Mouse (Mus musculus) spleen, adult 2 months (tissue): ENCODE measurements around the gene Jsrp1.

Experiments
- CTCF ChIP-seq: fragments of 200-500 bp; IDR thresholded peaks from 2 replicates; pipeline ENCODE4 v1.5.1; 2011; ENCODE audit warnings: mild to moderate bottlenecking, inconsistent platforms; ENCODE audit not compliant: insufficient read depth, insufficient read length, insufficient replicate concordance; ENCODE audit errors: extremely low read depth
- POLR2A ChIP-seq: fragments of 200-500 bp; IDR thresholded peaks from 2 replicates; pipeline ENCODE4 v1.6.1; 2011; ENCODE audit warnings: low read depth, low read length, inconsistent platforms

GRCm38 (mm10) chr10:80836949-80837379, 23.7 kb upstream of the Jsrp1 start:
- TF ChIP-seq CTCF: no peak
- no peak for TF ChIP-seq POLR2A
